Mouse (Mus musculus): ENCODE data around the gene Notum. TPM values are rescaled to one million over a fixed set of nuclear protein-coding genes. Genes with fewer than 3 reads are reported as not detected.
A peak's percentile ranks its signal among the peaks of the same experiment; 100 is the strongest.

The Notum gene
- 1 to 10 TPM; 4.0 to 7.2 TPM for total RNA-seq (2021)
- long read RNA-seq, experiment 1, partial matches to known transcripts: 1 of 10 reads
- long read RNA-seq, experiment 1, other reads (novel, unspliced or antisense): 5 of 10 reads
- long read RNA-seq, experiment 2, partial matches to known transcripts: 0 of 5 reads
- long read RNA-seq, experiment 2, other reads (novel, unspliced or antisense): 5 of 5 reads

GRCm38 (mm10) chr11:120661076-120661460 lies at the start of gene Notum:
Gene Notum, minus strand, starts transcription at chr11:120661175.
- no peak for TF ChIP-seq CTCF (IDR thresholded peaks at IDR 0.05)
- peak within 1 kb of the TSS; percentile 46 for H3K4me3 ChIP-seq
- peak within 1 kb of the TSS; percentile 2 for H3K27ac ChIP-seq
- DNase-seq (ENCODE audit: extremely low spot score in 1 of 2, low spot score in 2 of 2): no peak
- intact Hi-C loops (cut with DNase I): no loop called here

- no peak for TF ChIP-seq CTCF (IDR thresholded peaks at IDR 0.05)
- intact Hi-C loops (cut with DNase I): no loop called here
- H3K4me3 ChIP-seq: no peak overlapping the region
Observed at GRCm38 (mm10) chr11:120710672-120711071, 49.7 kb upstream of the Notum start.

GRCm38 (mm10) chr11:120709551-120709950 lies 48.6 kb upstream of the Notum start:
- intact Hi-C loops (cut with DNase I): no loop called here

More at GRCm38 (mm10) chr11:120710672-120711071, 49.7 kb upstream of the Notum start:
- no peak overlapping the region for H3K27ac ChIP-seq
- DNase-seq (ENCODE audit: extremely low spot score in 1 of 2, low spot score in 2 of 2): no peak

GRCm38 (mm10) chr11:120707969-120708368 lies 47.0 kb upstream of the Notum start:
- TF ChIP-seq CTCF (IDR thresholded peaks at IDR 0.05): no peak
- intact Hi-C loops (cut with DNase I): no loop called here
- H3K27ac ChIP-seq: peak overlapping the region; percentile 44

More at GRCm38 (mm10) chr11:120709551-120709950, 48.6 kb upstream of the Notum start:
- H3K27ac ChIP-seq: no peak overlapping the region
- H3K4me3 ChIP-seq: no peak overlapping the region
- DNase-seq (ENCODE audit: extremely low spot score in 1 of 2, low spot score in 2 of 2): no peak
- no peak for TF ChIP-seq CTCF (IDR thresholded peaks at IDR 0.05)

GRCm38 (mm10) chr11:120707225-120707624 lies 46.2 kb upstream of the Notum start:
- intact Hi-C loops (cut with DNase I): no loop called here
- Histone ChIP-seq H3K4me3 (no peak overlapping the region), H3K27ac (peak overlapping the region; percentile 50)
- DNase-seq (ENCODE audit: extremely low spot score in 1 of 2, low spot score in 2 of 2): no peak
- TF ChIP-seq CTCF (IDR thresholded peaks at IDR 0.05): no peak

More at GRCm38 (mm10) chr11:120707969-120708368, 47.0 kb upstream of the Notum start:
- H3K4me3 ChIP-seq: no peak overlapping the region
- DNase-seq (ENCODE audit: extremely low spot score in 1 of 2, low spot score in 2 of 2): no peak

- H3K4me3 ChIP-seq: no peak overlapping the region
- DNase-seq (ENCODE audit: extremely low spot score in 1 of 2, low spot score in 2 of 2): no peak
- intact Hi-C loops (cut with DNase I): no loop called here
- H3K27ac ChIP-seq: no peak overlapping the region
- no peak for TF ChIP-seq CTCF (IDR thresholded peaks at IDR 0.05)
Observed at GRCm38 (mm10) chr11:120706120-120706519, 45.1 kb upstream of the Notum start.

GRCm38 (mm10) chr11:120704486-120705325 lies 43.7 kb upstream of the Notum start:
- intact Hi-C loops (cut with DNase I): no loop called here
- DNase-seq (ENCODE audit: extremely low spot score in 1 of 2, low spot score in 2 of 2): no peak
- TF ChIP-seq CTCF (IDR thresholded peaks at IDR 0.05): no peak
- Histone ChIP-seq H3K4me3 (no peak overlapping the region), H3K27ac (no peak overlapping the region)

GRCm38 (mm10) chr11:120703696-120704454 lies 42.9 kb upstream of the Notum start:
- H3K4me3 ChIP-seq: no peak overlapping the region
- no peak for TF ChIP-seq CTCF (IDR thresholded peaks at IDR 0.05)
- no peak overlapping the region for H3K27ac ChIP-seq
- intact Hi-C loops (cut with DNase I): no loop called here
- DNase-seq (ENCODE audit: extremely low spot score in 1 of 2, low spot score in 2 of 2): no peak

GRCm38 (mm10) chr11:120697741-120698140 lies 36.8 kb upstream of the Notum start:
- no peak for DNase-seq (ENCODE audit: extremely low spot score in 1 of 2, low spot score in 2 of 2)
- H3K27ac ChIP-seq: no peak overlapping the region; the same call in 1 of the 2 replicates

GRCm38 (mm10) chr11:120696568-120696967 lies 35.6 kb upstream of the Notum start:
- intact Hi-C loops (cut with DNase I): no loop called here
- H3K4me3 ChIP-seq: no peak overlapping the region
- no peak overlapping the region for H3K27ac ChIP-seq
- peak; percentile 40 for TF ChIP-seq CTCF (IDR thresholded peaks at IDR 0.05)
- no peak for DNase-seq (ENCODE audit: extremely low spot score in 1 of 2, low spot score in 2 of 2)

More at GRCm38 (mm10) chr11:120697741-120698140, 36.8 kb upstream of the Notum start:
- no peak overlapping the region for H3K4me3 ChIP-seq
- intact Hi-C loops (cut with DNase I): no loop called here
- TF ChIP-seq CTCF (IDR thresholded peaks at IDR 0.05): no peak; the same call in 1 of the 2 replicates

GRCm38 (mm10) chr11:120695641-120696040 lies 34.7 kb upstream of the Notum start:
- DNase-seq (ENCODE audit: extremely low spot score in 1 of 2, low spot score in 2 of 2): no peak
- intact Hi-C loops (cut with DNase I): no loop called here
- Histone ChIP-seq H3K27ac (peak overlapping the region; percentile 64), H3K4me3 (no peak overlapping the region)
- TF ChIP-seq CTCF (IDR thresholded peaks at IDR 0.05): no peak

- intact Hi-C loops (cut with DNase I): no loop called here
- Histone ChIP-seq H3K4me3 (no peak overlapping the region), H3K27ac (peak overlapping the region; percentile 64)
- DNase-seq (ENCODE audit: extremely low spot score in 1 of 2, low spot score in 2 of 2): no peak
- TF ChIP-seq CTCF (IDR thresholded peaks at IDR 0.05): no peak
Observed at GRCm38 (mm10) chr11:120695184-120695583, 34.2 kb upstream of the Notum start.

Measured in left cerebral cortex, adult 2 months (tissue).